ENCODE assay signal across 1 mouse cellular context in genomic region chr19:47705080-47705771, GRCm38 (mm10).
TF ChIP-seq lines count a peak whose summit lies in the region.

No protein-coding gene starts in this region.

TF ChIP-seq in MEL, 35 proteins besides CTCF, POLR2A, EP300 and RAD21 (continued from another document):
- no peak for TF ChIP-seq SIN3A (IDR thresholded peaks at IDR 0.05; ENCODE audit: low read length)
